Mouse (Mus musculus): ENCODE measurements around the gene Msantd1. TPM values are rescaled to one million over a fixed set of nuclear protein-coding genes. Genes with fewer than 3 reads are reported as not detected.

The Msantd1 gene
- polyA plus RNA-seq, 1 experiment from 2014 or later = 0.55 TPM

- no peaks in the 10 kb centered on the region for H3K27me3 ChIP-seq (replicated peaks)
- no peak for ATAC-seq
- no peaks in the 10 kb centered on the region for H3K9me3 ChIP-seq
- no peak overlapping the region for H3K27ac ChIP-seq
- 77% methylated on average over 6 of the region's 6 CpGs for WGBS
- no peak overlapping the region for H3K4me3 ChIP-seq (replicated peaks)
- no peak overlapping the region for H3K9ac ChIP-seq
- no peak overlapping the region for H3K4me2 ChIP-seq (replicated peaks)
- H3K36me3 ChIP-seq = no peaks in the 10 kb centered on the region
- 0 out of 2 replicates have a peak, but pooled peaks cover 10% of the 10 kb centered on the region for H3K4me1 ChIP-seq (replicated peaks)
Measured at GRCm38 (mm10) chr5:34954508-34954907, 46.7 kb downstream of the Msantd1 start.

GRCm38 (mm10) chr5:34955630-34956029 lies 47.8 kb downstream of the Msantd1 start:
- no peak overlapping the region for H3K4me3 ChIP-seq (replicated peaks)
- H3K27ac ChIP-seq = no peak overlapping the region
- no peak overlapping the region for H3K4me2 ChIP-seq (replicated peaks)
- ATAC-seq = no peak
- H3K36me3 ChIP-seq = no peaks in the 10 kb centered on the region
- H3K27me3 ChIP-seq (replicated peaks) = no peaks in the 10 kb centered on the region
- no peak overlapping the region for H3K9ac ChIP-seq
- H3K4me1 ChIP-seq (replicated peaks) = 0 out of 2 replicates have a peak, but pooled peaks cover 6% of the 10 kb centered on the region
- H3K9me3 ChIP-seq = no peaks in the 10 kb centered on the region
- 52% methylated on average over 5 of the region's 5 CpGs for WGBS

- H3K9me3 ChIP-seq = no peaks in the 10 kb centered on the region
- no peak overlapping the region for H3K4me3 ChIP-seq (replicated peaks)
- H3K4me1 ChIP-seq (replicated peaks) = 0 out of 2 replicates have a peak, but pooled peaks cover under 1% of the 10 kb centered on the region
- H3K27ac ChIP-seq = no peak overlapping the region
- H3K27me3 ChIP-seq (replicated peaks) = no peaks in the 10 kb centered on the region
- ATAC-seq = no peak
- 80% methylated on average over 7 of the region's 7 CpGs for WGBS
- no peak overlapping the region for H3K9ac ChIP-seq
- H3K36me3 ChIP-seq = no peaks in the 10 kb centered on the region
- no peak overlapping the region for H3K4me2 ChIP-seq (replicated peaks)
Measured at GRCm38 (mm10) chr5:34956151-34956550, 48.3 kb downstream of the Msantd1 start.

- H3K4me1 ChIP-seq (replicated peaks) = no peaks in the 10 kb centered on the region
- no peak overlapping the region for H3K9ac ChIP-seq
- H3K27ac ChIP-seq = no peak overlapping the region
- no peaks in the 10 kb centered on the region for H3K27me3 ChIP-seq (replicated peaks)
- no peak overlapping the region for H3K4me2 ChIP-seq (replicated peaks)
- H3K36me3 ChIP-seq = no peaks in the 10 kb centered on the region
- ATAC-seq = no peak
- 80% methylated on average over 2 of the region's 2 CpGs for WGBS
- no peaks in the 10 kb centered on the region for H3K9me3 ChIP-seq
- no peak overlapping the region for H3K4me3 ChIP-seq (replicated peaks)
Measured at GRCm38 (mm10) chr5:34957015-34957414, 49.2 kb downstream of the Msantd1 start.

GRCm38 (mm10) chr5:34960021-34960420 lies 52.2 kb downstream of the Msantd1 start:
- Histone ChIP-seq H3K4me3 (replicated peaks) (no peak overlapping the region), H3K27me3 (replicated peaks) (no peaks in the 10 kb centered on the region), H3K9me3 (no peaks in the 10 kb centered on the region), H3K4me2 (replicated peaks) (no peak overlapping the region), H3K9ac (no peak overlapping the region), H3K36me3 (no peaks in the 10 kb centered on the region), H3K27ac (no peak overlapping the region), H3K4me1 (replicated peaks) (no peaks in the 10 kb centered on the region)
- peak; percentile 61; the same call in 1 of the 2 replicates for ATAC-seq
- WGBS = 69% methylated on average over 1 of the region's 1 CpGs

- WGBS = 94% methylated on average over 12 of the region's 12 CpGs
- H3K9ac ChIP-seq = no peak overlapping the region
- ATAC-seq = no peak
- no peak overlapping the region for H3K27ac ChIP-seq
- no peak overlapping the region for H3K4me2 ChIP-seq (replicated peaks)
- peaks cover 16% of the 10 kb centered on the region; the same call in 1 of the 2 replicates for H3K36me3 ChIP-seq
- H3K27me3 ChIP-seq (replicated peaks) = no peaks in the 10 kb centered on the region
- H3K4me3 ChIP-seq (replicated peaks) = no peak overlapping the region
- H3K4me1 ChIP-seq (replicated peaks) = no peaks in the 10 kb centered on the region
- no peaks in the 10 kb centered on the region for H3K9me3 ChIP-seq
Measured at GRCm38 (mm10) chr5:34965531-34965930, 57.7 kb downstream of the Msantd1 start.

GRCm38 (mm10) chr5:34968386-34968785 lies 60.6 kb downstream of the Msantd1 start:
- no peak for ATAC-seq
- no peaks in the 10 kb centered on the region for H3K27me3 ChIP-seq (replicated peaks)
- 60% methylated on average over 5 of the region's 5 CpGs for WGBS
- no peaks in the 10 kb centered on the region for H3K4me1 ChIP-seq (replicated peaks)
- H3K4me2 ChIP-seq (replicated peaks) = no peak overlapping the region
- H3K4me3 ChIP-seq (replicated peaks) = no peak overlapping the region
- H3K27ac ChIP-seq = no peak overlapping the region
- H3K9ac ChIP-seq = no peak overlapping the region
- H3K9me3 ChIP-seq = no peaks in the 10 kb centered on the region
- peaks cover 16% of the 10 kb centered on the region; the same call in 1 of the 2 replicates for H3K36me3 ChIP-seq

GRCm38 (mm10) chr5:34972471-34972870 lies 64.7 kb downstream of the Msantd1 start:
- ATAC-seq = no peak
- WGBS = 84% methylated on average over 3 of the region's 3 CpGs
- Histone ChIP-seq H3K9me3 (no peaks in the 10 kb centered on the region), H3K4me2 (replicated peaks) (no peak overlapping the region), H3K36me3 (0 out of 2 replicates have a peak, but pooled peaks cover 5% of the 10 kb centered on the region), H3K4me3 (replicated peaks) (no peak overlapping the region), H3K27me3 (replicated peaks) (0 out of 2 replicates have a peak, but pooled peaks cover 7% of the 10 kb centered on the region), H3K9ac (no peak overlapping the region), H3K4me1 (replicated peaks) (no peaks in the 10 kb centered on the region), H3K27ac (no peak overlapping the region)

Other genes starting within 250 kb of the Msantd1 start
- gene Nop14, start 247.9 kb upstream of the Msantd1 start, polyA plus RNA-seq (2015; fragmentation: Nextera tagmentation; extraction: Ambion mirVana) = 24.8 and 27.8 TPM in 2 replicates
- gene Grk4, start 247.6 kb upstream of the Msantd1 start, polyA plus RNA-seq (2015; fragmentation: Nextera tagmentation; extraction: Ambion mirVana) = 2.6 TPM in 2 replicates
- 8.7 and 10.8 TPM in 2 replicates for gene Htt, start 146.3 kb upstream of the Msantd1 start, polyA plus RNA-seq (2015; fragmentation: Nextera tagmentation; extraction: Ambion mirVana)
- gene Rgs12, start 41.4 kb downstream of the Msantd1 start, polyA plus RNA-seq (2015; fragmentation: Nextera tagmentation; extraction: Ambion mirVana) = 16.6 and 17.3 TPM in 2 replicates
- gene Hgfac, start 133.5 kb downstream of the Msantd1 start, polyA plus RNA-seq (2015; fragmentation: Nextera tagmentation; extraction: Ambion mirVana) = 4.9 and 11.8 TPM in 2 replicates
- 1.3 TPM in 2 replicates for gene Dok7, start 148.8 kb downstream of the Msantd1 start, polyA plus RNA-seq (2015; fragmentation: Nextera tagmentation; extraction: Ambion mirVana)
- 90.3 and 94.7 TPM in 2 replicates for gene Lrpap1, start 197.8 kb downstream of the Msantd1 start, polyA plus RNA-seq (2015; fragmentation: Nextera tagmentation; extraction: Ambion mirVana)

Measured in intestine, embryonic 15.5 days (tissue).